ENCODE assay signal across 18 mouse cellular contexts in genomic region chrX:21385221-21385620, GRCm38 (mm10).
DNase-seq lines count a peak whose midpoint lies in the region; ATAC-seq and TF ChIP-seq lines count a peak whose summit lies in the region.
"Had no signal": no experiment of that assay in that cellular context is flagged by ENCODE, and none has a peak within 500 bp of the region (broad histone marks: within the 10 kb centered on the region; RNA-seq: fewer than 3 reads in every experiment).

No protein-coding gene starts in this region.

- peak; percentile 9 for DNase-seq in forebrain, postnatal 0 days
- DNase-seq in forebrain, embryonic 11.5 days (ENCODE audit: low spot score), result no peak
- DNase-seq in layer of hippocampus, adult 2 months (ENCODE audit: low spot score in 2 of 2), result no peak
- no peak for DNase-seq in layer of hippocampus, postnatal 14 days (ENCODE audit: low spot score in 2 of 2)
- DNase-seq in 416B (ENCODE audit: low read depth) (peak; percentile 0), NIH3T3 (ENCODE audit: low read depth) (peak; percentile 6)
- DNase-seq in frontal cortex, postnatal 25 days (ENCODE audit: low spot score in 2 of 2), result no peak
- DNase-seq in thymus, postnatal 14 days, result no peak
- DNase-seq: cerebellum, adult 18-20 months; heart, postnatal 14 days; lung, postnatal 10 days; spleen, adult 18-20 months; thymus, postnatal 36 days had no signal

- WGBS in forebrain, postnatal 0 days, result 13% methylated on average over 2 of the region's 2 CpGs
- 22% methylated on average over 2 of the region's 2 CpGs for whole genome bisulfite sequencing in forebrain, embryonic 11.5 days

- no peaks in the 10 kb centered on the region for H3K4me1 ChIP-seq in forebrain, postnatal 0 days (ENCODE audit: insufficient read depth)
- no peaks in the 10 kb centered on the region for H3K4me1 ChIP-seq in forebrain, embryonic 11.5 days (replicated peaks; ENCODE audit: control insufficient read depth, insufficient read depth, low read length)
- H3K4me1 ChIP-seq: embryonic facial prominence, embryonic 13.5 days; forebrain, embryonic 10.5 days; limb, embryonic 15.5 days; stomach, embryonic 15.5 days had no signal

- peak; percentile 54 for TF ChIP-seq CTCF in forebrain, postnatal 0 days (IDR thresholded peaks at IDR 0.05; ENCODE audit: low read depth)
- peak; percentile 81 for TF ChIP-seq CTCF in layer of hippocampus, adult 2 months (conservative IDR thresholded peaks at IDR 0.05)

- H3K27me3 ChIP-seq in forebrain, postnatal 0 days (ENCODE audit: insufficient read depth, low read length), result no peaks in the 10 kb centered on the region
- no peaks in the 10 kb centered on the region for H3K27me3 ChIP-seq in forebrain, embryonic 11.5 days (ENCODE audit: control insufficient read depth, insufficient read depth, low read length)
- H3K27me3 ChIP-seq: embryonic facial prominence, embryonic 13.5 days; limb, embryonic 15.5 days; stomach, embryonic 15.5 days had no signal

- no peak for ATAC-seq in forebrain, postnatal 0 days
- ATAC-seq in forebrain, embryonic 11.5 days (replicated peaks; ENCODE audit: low FRiP score), result no peak

- no peak overlapping the region for H3K27ac ChIP-seq in forebrain, postnatal 0 days (ENCODE audit: low read depth, low read length)
- no peak overlapping the region for H3K27ac ChIP-seq in forebrain, embryonic 11.5 days (ENCODE audit: low read depth, low read length)
- no peak overlapping the region for H3K27ac ChIP-seq in layer of hippocampus, adult 2 months
- H3K27ac ChIP-seq: embryonic facial prominence, embryonic 13.5 days; forebrain, embryonic 10.5 days; limb, embryonic 15.5 days; stomach, embryonic 15.5 days had no signal

- no peaks in the 10 kb centered on the region for H3K9me3 ChIP-seq in forebrain, postnatal 0 days (ENCODE audit: low read length)
- H3K9me3 ChIP-seq in forebrain, embryonic 11.5 days (ENCODE audit: control insufficient read depth, low read length), result no peaks in the 10 kb centered on the region
- H3K9me3 ChIP-seq: embryonic facial prominence, embryonic 13.5 days; forebrain, embryonic 10.5 days; limb, embryonic 15.5 days; stomach, embryonic 15.5 days had no signal

- no peak overlapping the region for H3K9ac ChIP-seq in forebrain, postnatal 0 days
- no peak overlapping the region for H3K9ac ChIP-seq in forebrain, embryonic 11.5 days (ENCODE audit: low read length)
- H3K9ac ChIP-seq: embryonic facial prominence, embryonic 13.5 days; limb, embryonic 15.5 days; stomach, embryonic 15.5 days had no signal

- no peaks in the 10 kb centered on the region for H3K36me3 ChIP-seq in forebrain, postnatal 0 days (ENCODE audit: insufficient read depth)
- H3K36me3 ChIP-seq in forebrain, embryonic 11.5 days (ENCODE audit: control insufficient read depth, insufficient read depth, low read length), result no peaks in the 10 kb centered on the region
- H3K36me3 ChIP-seq: embryonic facial prominence, embryonic 13.5 days; forebrain, embryonic 10.5 days; limb, embryonic 15.5 days; stomach, embryonic 15.5 days had no signal

- H3K4me3 ChIP-seq in forebrain, postnatal 0 days (ENCODE audit: low read depth, low read length), result no peak overlapping the region
- no peak overlapping the region for H3K4me3 ChIP-seq in forebrain, embryonic 11.5 days (ENCODE audit: low read depth, low read length)
- H3K4me3 ChIP-seq in layer of hippocampus, adult 2 months, result no peak overlapping the region
- H3K4me3 ChIP-seq: embryonic facial prominence, embryonic 13.5 days; forebrain, embryonic 10.5 days; limb, embryonic 15.5 days; myocyte; stomach, embryonic 15.5 days had no signal

- H3K4me2 ChIP-seq in forebrain, postnatal 0 days (ENCODE audit: low read depth), result no peak overlapping the region
- H3K4me2 ChIP-seq in forebrain, embryonic 11.5 days (ENCODE audit: low read depth, low read length, severe bottlenecking), result no peak overlapping the region
- H3K4me2 ChIP-seq: embryonic facial prominence, embryonic 13.5 days; limb, embryonic 15.5 days; stomach, embryonic 15.5 days had no signal

Comparison
In these comparisons a context has a peak if more than half of its experiments do, and no peak if none do; other contexts are left out.
1. DNase-seq: peak in forebrain, postnatal 0 days (single experiment), 416B (single experiment) and NIH3T3 (single experiment); none in forebrain, embryonic 11.5 days (single experiment), layer of hippocampus, adult 2 months (0 of 2), layer of hippocampus, postnatal 14 days (0 of 2), frontal cortex, postnatal 25 days (0 of 2) and thymus, postnatal 14 days (single experiment).